ENCODE assay signal across 8 mouse cellular contexts in genomic region chr4:62695946-62696345, GRCm38 (mm10).
A peak's percentile ranks its signal among the peaks of the same experiment; 100 is the strongest.
DNase-seq lines count a peak whose midpoint lies in the region; ATAC-seq lines count a peak whose summit lies in the region.

No protein-coding gene starts in this region.

- peaks cover 11% of the 10 kb centered on the region; the same call in 1 of the 2 replicates for H3K36me3 ChIP-seq in midbrain, embryonic 15.5 days (replicated peaks)

- 0 out of 2 replicates have a peak overlapping the region, but pooled peaks have one; percentile 4 for H3K27ac ChIP-seq in midbrain, embryonic 15.5 days

- DNase-seq in left cerebral cortex, postnatal 10 days (ENCODE audit: extremely low spot score in 1 of 2, low spot score in 2 of 2) = peak; percentile 64 to 68
- no peak for DNase-seq in left cerebral cortex, postnatal 36 days (ENCODE audit: low spot score in 2 of 2)
- peak; percentile 82 for DNase-seq in R1 (ENCODE audit: low read depth, low spot score)
- peak; percentile 61 to 77 for DNase-seq in heart, postnatal 14 days
- peak; percentile 79 to 87 for DNase-seq in left cerebral cortex, postnatal 14 days (ENCODE audit: low spot score in 2 of 2)
- DNase-seq in urinary bladder, postnatal 10 days (ENCODE audit: low spot score) = no peak

- H3K9me3 ChIP-seq in midbrain, embryonic 15.5 days = no peaks in the 10 kb centered on the region

- peaks cover 49% of the 10 kb centered on the region for H3K4me1 ChIP-seq in midbrain, embryonic 15.5 days

- no peak overlapping the region for H3K4me2 ChIP-seq in midbrain, embryonic 15.5 days

- H3K9ac ChIP-seq in midbrain, embryonic 15.5 days = no peak overlapping the region

- H3K4me3 ChIP-seq in midbrain, embryonic 15.5 days = no peak overlapping the region

- 75% methylated on average over 13 of the region's 13 CpGs for WGBS in midbrain, embryonic 15.5 days

- intact Hi-C loops in left cerebral cortex, postnatal 10 days (cut with DNase I) = loop anchor here (2.0 to 5.0 kb wide), 2 partner anchors 74 to 135 kb away; no protein-coding TSS in a partner anchor
- intact Hi-C loops in left cerebral cortex, postnatal 36 days (cut with DNase I) = loop anchor here (1.0 to 10.0 kb wide), 2 partner anchors 135 to 419 kb away; no protein-coding TSS in a partner anchor
- intact Hi-C loops in heart, postnatal 14 days (cut with DNase I) = loop anchor here (1.0 to 2.0 kb wide), 2 partner anchors 55 to 135 kb away; no protein-coding TSS in a partner anchor
- intact Hi-C loops in left cerebral cortex, postnatal 14 days (cut with DNase I) = loop anchor here (5.0 kb wide), 1 partner anchor 426 kb away; no protein-coding TSS in a partner anchor

- H3K27me3 ChIP-seq in midbrain, embryonic 15.5 days (replicated peaks) = no peaks in the 10 kb centered on the region

- peak; percentile 35; the same call in 1 of the 2 replicates for ATAC-seq in common myeloid progenitor, adult 5-6 weeks (replicated peaks; ENCODE audit: low read depth, poor library complexity, severe bottlenecking)
- no peak for ATAC-seq in midbrain, embryonic 15.5 days (replicated peaks)

Comparison
In these comparisons a context has a peak if more than half of its experiments do, and no peak if none do; other contexts are left out.
1. DNase-seq: peak in left cerebral cortex, postnatal 10 days (2 of 2), R1 (single experiment), heart, postnatal 14 days (2 of 2) and left cerebral cortex, postnatal 14 days (2 of 2); none in left cerebral cortex, postnatal 36 days (0 of 2) and urinary bladder, postnatal 10 days (single experiment).